Mouse (Mus musculus): Measurements from ENCODE around the gene Bcr.

The Bcr gene

DNA sequence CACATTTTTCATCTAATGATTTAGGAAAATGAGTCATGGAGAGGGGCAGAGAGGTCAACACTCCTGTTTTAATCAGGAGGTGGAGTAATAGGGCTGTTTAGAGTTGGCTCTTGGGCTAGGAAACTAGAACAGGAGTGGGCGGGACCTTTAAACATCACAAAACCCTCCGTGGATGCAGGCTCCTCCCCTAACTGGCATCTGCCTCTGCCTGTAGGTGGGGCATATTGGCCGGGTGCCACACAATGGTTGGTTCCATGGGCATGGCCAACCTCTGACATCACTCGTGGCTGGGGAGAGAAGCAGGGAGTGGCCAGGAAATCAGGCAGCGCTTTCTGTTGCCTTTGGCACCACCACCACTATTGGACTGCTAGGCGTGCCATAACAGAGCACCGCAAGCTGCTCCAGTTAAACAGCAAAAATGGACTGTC is 68.9 kb downstream of the Bcr start:
- DNase-seq (ENCODE audit: low read depth, low spot score), result no peak

DNA sequence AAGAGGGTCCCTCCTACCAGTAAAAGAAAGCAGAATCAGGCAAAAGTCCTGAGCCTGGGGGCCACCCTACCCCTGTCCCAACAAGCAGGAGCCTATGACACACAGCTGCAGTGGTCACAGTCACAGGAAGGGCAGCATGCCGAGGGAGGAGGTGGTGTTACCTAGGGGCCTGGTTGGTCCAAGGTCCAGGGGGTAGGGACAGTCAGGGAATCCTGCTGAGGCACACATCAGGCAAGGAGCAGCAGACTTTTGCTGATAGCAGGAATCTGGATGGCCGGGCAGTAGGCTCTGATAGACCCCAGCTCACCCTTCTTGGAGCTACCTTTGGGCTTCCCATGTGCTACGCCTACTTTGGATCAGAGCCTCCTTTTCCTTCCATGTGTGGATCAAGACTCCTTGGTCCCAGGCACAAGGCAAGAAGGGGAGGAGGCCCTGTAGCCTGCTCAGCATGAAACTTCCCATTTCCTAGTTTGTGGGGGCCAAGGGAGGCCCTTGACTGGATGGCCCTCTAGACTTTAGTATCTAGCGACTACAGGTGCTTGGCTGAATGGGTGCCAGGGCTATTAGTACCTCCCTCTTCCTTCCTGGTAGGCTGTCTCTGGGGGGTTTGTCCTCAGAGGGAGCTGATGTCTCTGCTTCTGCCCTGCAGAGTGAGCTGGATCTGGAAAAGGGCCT is 70.1 kb downstream of the Bcr start:
- DNase-seq (ENCODE audit: low read depth, low spot score), result no peak

DNA sequence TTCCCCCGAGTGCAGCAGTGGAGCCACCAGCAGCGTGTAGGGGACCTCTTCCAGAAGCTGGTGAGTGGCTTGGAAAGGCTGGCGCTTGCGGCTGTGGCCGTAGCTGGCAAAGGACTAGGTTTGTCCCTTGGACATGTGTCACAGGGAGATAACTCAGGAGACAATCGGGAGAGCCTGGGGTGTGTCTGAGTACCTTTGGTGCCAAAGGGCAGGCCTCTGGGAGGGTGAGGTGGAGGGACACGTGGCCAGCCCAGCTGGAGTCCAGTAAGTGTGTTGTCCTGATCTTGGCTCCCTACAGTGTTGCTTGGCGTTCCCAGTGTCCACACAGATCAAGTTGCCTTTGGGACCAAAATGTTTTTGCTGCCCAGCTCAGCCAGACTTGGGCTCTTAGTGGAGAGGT is 71.2 kb downstream of the Bcr start:
- no peak for DNase-seq (ENCODE audit: low read depth, low spot score)

DNA sequence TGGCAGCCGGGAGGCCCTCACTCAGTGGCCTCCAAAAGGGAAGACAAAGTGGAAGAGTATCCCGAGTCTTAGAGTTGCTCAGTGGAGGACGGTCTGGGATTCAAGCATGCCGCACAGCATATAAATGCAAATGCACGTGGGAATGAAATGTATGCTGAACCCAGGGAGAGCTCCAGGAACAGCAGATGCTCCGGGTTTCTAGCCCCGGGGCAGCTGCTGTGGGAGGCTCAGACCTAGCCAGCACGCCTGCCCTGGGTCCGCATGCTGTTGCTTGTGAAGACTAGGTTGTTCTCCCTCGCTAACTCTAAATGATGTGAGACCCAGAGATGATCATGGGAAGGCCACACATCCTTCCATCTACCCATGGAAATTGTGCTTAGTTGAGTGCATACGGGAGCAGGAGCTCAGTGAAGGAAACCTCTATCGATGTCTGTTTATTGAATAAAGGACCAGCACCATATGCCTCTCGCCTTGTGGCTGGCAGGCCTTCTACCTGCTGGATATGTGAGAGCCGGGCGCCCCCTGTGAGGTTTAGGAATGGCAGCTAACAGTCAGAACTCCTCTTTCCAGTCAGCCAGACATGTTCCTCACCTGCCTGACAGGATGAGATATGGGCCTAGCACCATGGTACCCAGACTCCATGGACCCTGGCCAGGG is 74.6 kb downstream of the Bcr start:
- no peak for DNase-seq (ENCODE audit: low read depth, low spot score)

DNA sequence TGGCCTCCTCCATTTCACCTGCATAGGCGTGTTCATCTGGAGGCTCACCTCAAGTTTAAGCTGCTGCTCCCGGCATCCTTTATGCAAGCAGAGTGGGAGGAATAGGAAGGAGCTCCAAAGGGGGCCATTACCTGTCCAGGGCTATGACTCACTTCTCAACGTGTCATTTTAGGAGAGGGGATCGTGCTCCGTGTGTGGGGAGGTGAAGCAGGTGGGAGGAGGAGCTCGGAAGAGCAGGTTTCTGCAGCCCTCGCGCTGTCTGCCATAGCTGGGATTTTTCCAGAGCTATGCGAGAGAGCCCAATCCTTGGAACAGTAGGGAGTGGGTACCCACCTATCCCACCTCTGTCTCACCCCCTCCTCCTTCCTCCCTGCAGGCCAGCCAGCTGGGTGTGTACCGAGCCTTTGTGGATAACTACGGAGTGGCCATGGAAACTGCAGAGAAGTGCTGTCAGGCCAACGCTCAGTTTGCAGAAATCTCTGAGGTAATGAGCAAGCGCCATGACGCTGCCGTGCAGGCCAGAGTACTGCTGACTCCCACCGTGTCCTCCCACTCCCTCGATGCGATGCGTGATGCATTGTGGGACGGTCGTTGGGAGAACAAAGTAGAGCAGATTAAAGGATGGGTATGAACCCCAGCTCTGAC is 75.2 kb downstream of the Bcr start:
- no peak for DNase-seq (ENCODE audit: low read depth, low spot score)

DNA sequence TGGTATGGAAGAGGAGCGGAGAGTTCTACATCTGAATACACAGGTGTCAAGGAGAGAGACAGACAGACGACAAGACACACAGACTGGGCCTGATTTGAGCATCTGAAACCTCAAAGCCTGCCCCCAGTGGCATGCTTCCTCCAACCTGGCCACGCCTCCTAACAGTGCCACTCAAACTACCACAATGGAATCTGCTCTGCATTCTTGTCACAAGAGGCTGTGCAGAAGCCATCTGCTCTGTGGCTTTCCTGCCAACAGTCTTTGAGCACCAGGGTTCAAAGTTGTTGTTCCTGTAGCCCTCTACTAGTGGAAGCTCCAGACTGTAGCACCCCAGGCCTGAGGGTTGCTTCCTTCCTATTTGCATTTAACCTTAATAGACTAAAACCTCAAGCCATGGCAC is 76.8 kb downstream of the Bcr start:
- DNase-seq (ENCODE audit: low read depth, low spot score), result no peak

DNA sequence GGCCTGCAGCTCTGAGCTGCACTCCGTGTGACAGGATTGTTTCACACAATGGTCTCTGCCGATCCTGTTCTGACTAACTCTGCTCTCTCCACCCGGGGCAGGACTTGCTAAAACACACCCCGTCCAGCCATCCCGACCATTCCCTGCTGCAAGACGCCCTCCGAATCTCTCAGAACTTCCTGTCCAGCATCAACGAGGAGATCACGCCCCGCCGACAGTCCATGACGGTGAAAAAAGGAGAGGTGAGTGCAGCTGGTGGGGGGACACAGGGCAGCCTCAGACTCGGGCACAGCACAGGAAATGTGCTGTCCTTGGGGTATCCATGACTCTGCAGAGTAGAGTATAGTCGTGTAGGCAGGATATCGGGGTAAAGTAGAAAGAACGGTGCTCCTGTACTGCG is 84.8 kb downstream of the Bcr start:
- peak; percentile 7 for DNase-seq (ENCODE audit: low read depth, low spot score)

DNA sequence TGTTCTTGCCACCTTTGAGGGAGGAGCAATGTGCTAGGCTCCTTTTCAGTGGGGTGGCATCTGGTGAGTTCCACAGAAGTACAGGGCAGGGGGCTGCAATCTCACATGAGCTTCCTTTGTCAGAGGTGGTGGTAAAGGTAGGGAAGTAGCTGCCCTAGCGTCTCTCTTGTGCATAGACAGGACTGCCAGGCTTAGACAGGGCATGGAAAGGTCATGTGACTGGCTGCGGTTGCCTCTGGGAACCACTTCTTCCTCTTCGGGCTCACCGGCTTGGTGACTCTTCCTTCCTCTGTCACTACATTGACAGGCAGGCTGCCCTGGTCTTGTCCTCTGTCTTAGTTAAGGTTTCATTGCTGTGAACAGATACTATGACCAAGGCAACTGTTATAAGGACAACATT is 85.6 kb downstream of the Bcr start:
- DNase-seq (ENCODE audit: low read depth, low spot score), result no peak

DNA sequence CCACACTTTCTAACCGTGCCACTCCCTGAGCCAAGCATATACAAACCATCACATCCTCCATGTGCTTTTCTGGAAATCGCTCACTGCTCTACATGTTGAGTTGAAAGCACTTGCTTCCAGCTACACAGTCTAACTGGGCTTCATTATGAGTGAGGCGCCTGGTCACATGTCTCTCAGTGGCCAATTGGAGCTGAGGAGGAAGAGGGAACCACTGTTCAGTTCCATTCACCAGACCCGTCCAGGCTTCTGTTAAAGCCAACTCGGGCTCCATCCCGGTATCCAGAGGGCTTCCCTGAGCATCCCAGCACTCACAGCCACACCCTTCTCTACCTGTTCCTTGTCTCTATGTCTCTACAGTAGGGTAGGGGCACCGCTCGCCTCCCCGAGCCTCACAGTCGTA is 86.2 kb downstream of the Bcr start:
- no peak for DNase-seq (ENCODE audit: low read depth, low spot score)

DNA sequence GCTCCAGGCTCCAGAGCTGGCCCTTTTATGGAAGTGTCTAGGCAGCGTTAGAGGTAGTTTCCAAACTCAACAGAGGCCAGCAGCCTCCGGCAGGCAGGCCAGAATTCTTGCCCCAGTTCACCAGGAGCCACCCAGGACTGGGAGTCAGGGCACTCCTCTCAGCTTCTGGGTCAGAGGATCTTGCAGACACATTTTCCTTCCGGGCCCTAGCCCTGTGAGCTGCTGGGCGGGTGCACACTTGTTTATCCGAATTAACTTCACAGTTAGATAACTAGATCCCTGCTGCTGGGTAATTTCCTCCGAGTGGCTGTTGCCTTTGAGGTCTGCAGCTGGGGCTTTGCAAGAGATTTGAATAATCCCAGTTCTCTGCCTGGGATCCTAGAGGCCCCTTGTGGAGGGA is 87.9 kb downstream of the Bcr start:
- peak; percentile 10 for DNase-seq (ENCODE audit: low read depth, low spot score)

DNA sequence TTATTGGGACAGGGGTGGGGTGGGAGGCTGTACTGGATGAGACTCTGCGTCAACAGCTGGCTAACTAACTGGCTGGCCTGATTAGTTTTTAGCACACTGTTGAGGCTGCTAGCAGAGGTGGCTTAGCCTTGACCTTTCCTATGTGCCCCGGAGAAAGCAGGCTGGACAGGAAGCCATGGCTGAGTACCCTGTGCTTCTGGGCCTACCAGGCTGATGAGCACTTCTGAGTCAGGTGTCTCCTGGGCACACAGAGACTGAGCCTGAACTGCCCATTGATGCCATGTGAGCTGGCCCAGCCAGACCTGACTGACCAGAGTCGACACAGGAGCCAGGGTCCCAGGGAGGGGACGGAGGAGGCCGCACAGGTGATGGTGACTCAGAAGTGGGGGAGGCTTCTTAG is 90.0 kb downstream of the Bcr start:
- DNase-seq (ENCODE audit: low read depth, low spot score), result no peak

DNA sequence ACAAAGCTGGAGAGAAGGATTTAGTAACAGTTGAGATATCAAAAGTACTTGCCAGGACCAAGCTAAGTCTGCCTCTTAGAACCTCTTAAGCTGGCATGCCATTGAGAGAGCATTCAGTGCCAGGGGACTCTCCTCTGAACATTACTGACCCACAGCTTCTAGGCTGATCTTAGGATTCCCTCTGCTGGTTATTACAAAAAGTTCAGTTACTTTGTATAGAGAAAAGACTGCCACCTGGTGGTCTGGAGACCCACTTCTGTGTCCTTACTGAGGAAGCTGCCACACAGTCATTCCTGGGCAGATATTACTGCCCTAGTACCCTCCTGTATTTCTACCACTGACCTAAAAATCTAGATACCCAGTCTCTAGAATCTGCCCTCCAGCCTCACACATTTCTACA is 90.9 kb downstream of the Bcr start:
- peak; percentile 73 for DNase-seq (ENCODE audit: low read depth, low spot score)

DNA sequence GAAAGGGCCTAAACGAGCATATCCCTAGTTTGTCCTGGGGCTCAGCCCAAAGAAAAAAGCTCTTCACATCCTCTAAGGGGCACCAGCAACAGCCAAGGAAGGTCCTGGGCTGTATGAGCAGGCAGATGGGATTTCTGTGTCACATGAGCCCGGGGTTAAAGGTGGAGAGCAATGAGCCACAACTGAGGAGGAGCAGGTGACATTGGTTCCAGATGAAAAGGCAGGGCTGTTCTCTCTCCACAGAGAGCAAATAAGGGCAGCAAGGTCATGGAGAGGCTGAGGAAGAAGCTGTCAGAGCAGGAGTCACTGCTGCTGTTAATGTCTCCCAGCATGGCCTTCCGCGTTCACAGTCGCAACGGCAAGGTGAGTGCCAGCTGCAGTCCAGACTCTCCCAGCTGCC is 96.4 kb downstream of the Bcr start:
- no peak for DNase-seq (ENCODE audit: low read depth, low spot score)

DNA sequence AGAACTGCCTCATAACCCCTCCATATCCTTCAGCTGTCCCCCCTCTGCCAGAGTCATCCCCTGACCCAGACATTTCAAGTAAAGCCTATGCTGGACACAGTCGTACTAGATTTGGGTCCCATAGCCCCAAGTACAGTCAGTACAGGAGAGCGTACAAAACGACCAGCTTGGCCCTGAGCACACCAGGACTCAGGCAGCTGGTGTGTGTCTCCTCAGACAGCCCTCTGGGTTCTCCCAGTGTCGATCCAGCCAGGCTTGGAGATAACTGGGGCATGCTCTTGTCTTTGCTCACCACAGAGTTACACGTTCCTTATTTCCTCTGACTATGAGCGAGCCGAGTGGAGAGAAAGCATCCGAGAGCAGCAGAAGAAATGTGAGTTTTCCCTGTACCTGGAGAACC is 97.3 kb downstream of the Bcr start:
- no peak for DNase-seq (ENCODE audit: low read depth, low spot score)

DNA sequence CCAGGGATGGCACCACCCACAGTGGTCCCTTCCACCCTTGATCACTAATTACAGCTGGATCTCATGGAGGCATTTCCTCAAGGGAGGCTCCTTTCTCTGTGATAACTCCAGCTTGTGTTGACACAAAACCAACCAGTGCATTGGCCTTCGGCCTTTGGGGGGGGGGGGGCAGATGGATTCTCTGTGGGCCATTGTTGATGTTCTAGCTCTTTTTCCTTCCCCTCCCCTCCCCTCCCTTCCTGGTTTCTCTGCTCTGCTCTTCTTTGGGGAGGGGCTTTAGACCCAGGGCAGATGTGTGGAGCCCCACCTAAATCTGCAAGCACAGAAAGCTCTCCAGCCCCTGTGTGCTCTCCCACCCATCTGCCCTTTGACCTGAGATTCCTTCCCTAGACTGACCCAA is 98.0 kb downstream of the Bcr start:
- no peak for DNase-seq (ENCODE audit: low read depth, low spot score)

DNA sequence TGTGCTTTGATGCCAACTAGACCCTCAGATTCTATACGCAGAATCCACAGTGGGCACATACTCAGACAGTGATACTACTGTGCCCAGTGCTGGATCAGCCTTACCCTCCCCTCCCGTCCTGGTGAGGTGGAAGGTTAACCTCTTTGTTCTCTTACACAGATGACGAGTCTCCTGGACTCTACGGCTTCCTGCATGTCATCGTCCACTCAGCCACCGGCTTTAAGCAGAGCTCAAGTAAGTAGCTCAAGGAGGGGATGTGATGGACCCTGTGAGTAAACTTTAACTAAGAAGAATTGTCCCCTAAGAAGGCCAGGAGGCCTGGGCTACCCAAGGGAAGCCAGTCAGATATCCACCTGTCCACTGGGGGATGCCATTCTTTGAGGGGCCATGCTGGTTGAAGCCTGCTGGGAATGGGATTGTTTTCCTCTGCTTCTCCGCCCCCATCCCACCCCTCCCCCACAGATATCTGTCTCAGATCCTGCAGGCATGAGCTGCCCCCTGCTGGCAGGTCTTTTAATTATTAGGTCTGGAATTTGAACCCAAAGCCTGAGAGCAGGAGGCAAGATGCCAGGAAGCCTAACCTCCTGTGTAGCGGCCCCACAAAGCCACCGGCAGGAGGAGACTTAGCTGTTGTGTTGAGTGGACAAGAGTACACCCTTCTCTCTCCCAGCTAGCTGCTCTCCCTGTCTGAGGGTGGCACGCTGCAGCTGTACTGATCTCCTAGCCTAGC is 99.9 kb downstream of the Bcr start:
- peak; percentile 64 for DNase-seq (ENCODE audit: low read depth, low spot score)

DNA sequence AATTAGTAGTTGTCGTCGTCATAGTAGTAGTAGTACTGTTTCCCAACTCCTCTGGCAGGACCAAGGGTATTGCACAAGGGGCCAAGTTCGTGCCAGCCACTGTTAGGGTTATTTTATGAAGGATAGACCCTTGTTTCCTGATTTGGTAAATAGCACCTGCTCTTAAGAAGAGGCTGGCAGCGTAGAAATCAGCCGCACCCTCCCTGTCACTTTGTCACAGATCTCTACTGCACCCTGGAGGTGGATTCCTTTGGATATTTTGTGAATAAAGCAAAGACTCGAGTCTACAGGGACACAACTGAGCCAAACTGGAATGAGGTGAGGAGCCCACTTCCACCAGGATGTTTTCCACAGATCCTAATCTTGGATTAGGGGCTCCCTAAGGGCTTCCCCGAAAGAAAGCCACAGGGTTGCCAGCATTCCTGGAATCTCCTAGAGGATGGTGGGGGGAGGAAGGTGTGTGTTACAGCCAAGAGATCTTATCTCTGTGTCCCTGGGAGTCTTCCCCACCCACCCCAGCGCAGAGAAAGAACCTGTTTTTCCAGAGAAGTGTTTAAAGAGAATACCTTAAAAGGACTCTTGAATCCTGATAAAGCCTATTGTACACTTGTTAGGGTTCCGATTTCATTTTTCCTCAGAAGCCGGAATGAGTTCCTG is 105.6 kb downstream of the Bcr start:
- peak; percentile 61 for DNase-seq (ENCODE audit: low read depth, low spot score)

DNA sequence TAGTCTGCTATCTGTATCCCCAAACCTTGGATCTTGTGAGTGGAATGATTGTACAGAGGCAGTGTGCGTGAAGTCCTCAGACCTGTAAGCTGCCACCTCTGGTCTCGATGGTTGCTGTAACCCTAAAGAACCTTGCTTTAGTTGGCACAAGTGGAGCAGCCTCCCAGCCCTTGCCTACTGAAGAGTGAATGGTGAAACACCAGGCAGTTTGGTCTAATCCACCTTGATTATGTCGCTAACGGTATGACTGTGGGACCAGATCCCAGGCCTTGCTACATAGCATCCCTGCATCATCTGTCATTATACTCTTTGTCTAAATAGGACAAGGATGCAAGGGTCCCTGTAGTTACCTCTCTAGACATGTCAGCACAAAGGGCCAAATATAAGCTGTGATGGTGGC is 106.2 kb downstream of the Bcr start:
- DNase-seq (ENCODE audit: low read depth, low spot score), result no peak

DNA sequence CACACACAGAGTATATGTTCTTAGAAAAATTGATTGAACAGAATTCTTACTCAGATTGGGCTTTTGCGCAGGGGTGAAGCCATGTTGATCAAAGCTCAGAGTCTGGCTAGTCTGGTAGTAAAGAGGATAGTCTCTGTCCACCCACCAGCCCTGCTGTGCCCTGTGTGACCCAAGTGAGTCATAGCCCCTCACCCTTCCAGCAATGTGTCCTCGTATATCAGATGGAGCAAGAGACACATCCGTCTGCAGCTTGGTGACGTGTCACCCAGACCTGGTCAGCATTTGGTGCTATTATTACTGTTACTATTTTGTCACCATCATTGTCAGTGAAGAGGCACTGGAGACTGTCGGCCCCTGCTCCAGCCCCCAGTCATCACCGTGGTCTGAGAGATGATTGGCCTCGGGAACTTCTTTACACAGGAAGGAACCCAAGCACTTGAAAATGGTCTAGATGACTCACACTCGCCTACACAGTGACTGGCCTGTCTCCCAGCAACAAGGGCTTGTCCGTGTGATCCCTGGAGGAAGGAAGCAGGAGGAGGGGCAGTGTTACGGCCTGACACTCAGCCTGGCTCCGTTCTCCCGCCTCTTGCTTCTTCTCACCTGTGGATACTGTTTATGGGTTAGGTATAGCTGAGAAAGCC is 109.9 kb downstream of the Bcr start:
- DNase-seq (ENCODE audit: low read depth, low spot score), result no peak

DNA sequence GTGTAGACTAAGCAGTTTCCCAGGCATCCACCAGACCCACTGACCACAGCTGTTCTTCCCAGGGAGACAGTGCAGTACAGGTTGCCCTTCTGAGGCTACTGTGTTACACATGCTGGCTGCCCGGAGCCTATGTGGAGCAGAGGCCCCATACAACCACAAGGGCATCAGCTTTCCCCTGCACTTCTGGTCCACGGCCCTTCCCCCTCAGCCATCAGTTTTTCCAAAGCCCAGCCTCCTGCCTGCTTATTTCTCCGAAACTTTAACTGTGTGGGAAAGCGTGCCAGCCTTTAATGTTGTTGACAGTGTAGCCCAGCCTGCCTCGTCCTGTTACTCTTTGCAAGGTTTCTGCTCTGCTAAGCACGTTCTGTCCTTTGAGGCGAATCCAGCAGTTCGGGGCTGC is 112.7 kb downstream of the Bcr start:
- DNase-seq (ENCODE audit: low read depth, low spot score), result no peak

DNA sequence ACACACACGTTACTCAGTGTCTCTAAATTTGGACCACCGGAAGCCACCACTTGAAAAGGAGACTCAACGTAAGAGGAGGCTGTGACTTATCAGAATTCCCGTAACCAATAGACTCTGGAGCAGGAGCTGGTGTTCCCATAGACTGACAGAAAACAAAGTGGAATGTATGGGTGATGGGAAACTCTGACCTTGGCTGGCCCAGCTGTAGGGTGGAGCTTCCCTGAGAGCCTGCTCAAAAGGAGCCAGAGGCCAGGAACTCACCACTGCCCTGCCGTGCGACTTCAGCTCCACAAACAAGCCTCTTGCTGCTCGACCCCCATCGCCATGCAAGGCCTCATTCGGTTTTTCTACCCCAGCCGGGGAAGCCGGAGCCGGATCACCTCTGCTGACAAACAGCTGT is 113.3 kb downstream of the Bcr start:
- DNase-seq (ENCODE audit: low read depth, low spot score), result no peak

DNA sequence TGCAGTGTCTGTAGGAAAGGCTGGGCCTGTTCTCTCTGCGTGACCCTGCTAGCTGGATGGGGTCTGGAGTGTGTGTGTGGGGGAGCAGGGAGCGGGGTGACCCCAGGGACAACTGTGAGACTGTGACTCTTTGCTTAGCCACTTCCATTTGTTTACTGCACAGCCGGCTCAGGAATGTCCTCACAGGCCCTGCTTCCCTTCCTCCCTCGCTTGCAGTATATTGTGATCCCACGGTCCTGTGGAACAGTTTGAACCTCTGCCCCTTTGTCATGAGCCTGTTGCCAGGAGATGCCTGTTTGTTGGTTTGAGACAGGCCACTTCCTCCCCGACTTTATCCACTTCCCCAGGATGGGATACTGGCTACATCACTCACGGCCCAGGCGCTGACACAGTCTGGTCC is 116.1 kb downstream of the Bcr start:
- no peak for DNase-seq (ENCODE audit: low read depth, low spot score)
